Mouse (Mus musculus) cerebellum, postnatal 36 days (tissue): ENCODE results near the gene Eif4h.

Source experiments
- DNase-seq, 2 experiments: peaks; one replicate each; pipeline ENCODE4 v3.0.0; 2021 to 2022; ENCODE audit warnings: mixed read lengths in 2 of 2

The Eif4h gene

DNA sequence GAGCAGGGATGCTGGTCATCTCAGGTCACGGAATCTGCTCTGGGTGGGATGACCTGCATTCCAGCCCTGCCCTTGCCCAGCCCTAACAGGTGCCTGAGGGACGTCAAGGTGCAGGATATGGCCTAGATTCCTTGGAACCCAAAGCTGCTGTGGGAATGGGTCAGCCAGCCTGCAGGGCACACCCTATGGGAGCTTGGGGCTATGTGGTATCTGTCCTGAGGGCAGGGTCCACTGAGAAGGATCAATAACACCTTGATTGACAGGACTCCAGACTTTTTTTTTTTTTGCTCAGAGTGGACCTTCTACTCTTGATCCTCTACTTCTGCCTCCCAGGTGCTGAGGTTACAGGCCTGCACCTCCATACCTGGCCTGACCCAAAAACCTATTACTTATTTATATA, 8.1 kb upstream of the Eif4h start:
- DNase-seq, result no peak

DNA sequence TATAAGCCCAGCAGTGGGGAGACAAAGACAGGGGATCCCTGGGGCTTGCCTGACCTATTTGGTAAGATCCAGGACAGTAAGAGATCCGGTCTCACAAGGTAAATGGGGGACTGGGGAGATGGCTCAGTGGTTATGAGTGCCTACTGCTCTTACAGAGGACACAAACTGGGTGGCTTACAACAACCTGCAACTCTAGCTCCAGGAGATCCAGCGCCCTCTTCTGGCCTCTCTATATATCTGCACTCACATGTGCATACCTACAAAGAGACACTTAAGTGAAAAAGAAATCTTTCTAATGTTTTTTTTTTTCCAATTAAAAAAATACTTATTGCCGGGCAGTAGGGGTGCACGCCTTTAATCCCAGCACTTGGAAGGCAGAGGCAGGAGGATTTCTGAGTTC, 7.2 kb upstream of the Eif4h start:
- no peak for DNase-seq

- no peak for DNase-seq
Measured at GRCm38 (mm10) chr5:134644643-134645118, 5.4 kb upstream of the Eif4h start.

DNA sequence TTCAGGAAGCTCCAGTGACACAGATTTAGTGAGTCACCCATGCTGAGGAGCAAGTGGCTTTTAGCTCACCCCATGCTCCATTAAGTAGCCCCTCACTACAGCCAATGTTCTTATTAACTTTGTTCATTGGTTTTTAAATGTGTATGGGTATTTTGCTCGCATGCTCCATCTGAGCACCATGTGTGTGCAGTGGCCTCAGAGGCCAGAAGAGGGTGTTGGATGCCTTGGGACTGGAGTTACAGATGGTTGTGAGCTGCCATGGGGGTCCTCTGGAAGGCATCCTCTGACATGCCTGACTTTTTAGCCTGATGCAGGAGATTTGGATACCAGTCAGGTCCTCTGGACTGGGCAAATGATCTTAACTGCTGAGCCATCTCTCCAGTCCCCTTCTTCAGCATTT, 4.8 kb upstream of the Eif4h start:
- no peak for DNase-seq

GRCm38 (mm10) chr5:134640371-134640770, 1.1 kb upstream of the Eif4h start:
- no peak for DNase-seq

- peak in 1 of 2 experiments; percentile 20 for DNase-seq
Measured at GRCm38 (mm10) chr5:134638461-134639268, 625 bp downstream of the Eif4h start.

DNA sequence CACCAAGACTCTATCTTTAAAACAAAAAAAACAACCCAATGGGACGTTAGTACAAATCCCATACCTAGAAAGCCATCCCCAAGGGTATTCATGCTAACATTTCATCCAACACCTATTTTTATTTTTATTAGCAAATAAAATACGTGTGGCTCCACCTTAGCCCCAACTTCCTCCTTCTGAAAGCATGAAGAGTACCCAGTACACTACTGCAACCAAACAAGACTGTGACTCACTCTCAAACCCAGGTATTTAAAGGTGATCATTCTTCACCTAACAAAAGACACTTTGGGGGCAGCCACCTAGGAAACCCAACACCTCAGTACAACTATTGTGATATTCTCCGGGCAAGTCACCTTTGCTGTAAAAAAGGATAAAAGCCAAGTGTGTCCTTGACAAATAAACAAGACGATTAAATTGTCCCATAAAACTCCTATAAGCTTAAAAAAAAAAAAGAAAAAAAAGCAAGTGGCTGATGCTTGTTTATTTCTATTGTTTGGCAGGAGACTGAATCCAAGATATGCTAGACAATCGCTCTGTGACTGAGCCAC, 1.4 kb downstream of the Eif4h start:
- no peak for DNase-seq

GRCm38 (mm10) chr5:134632841-134633240, 6.4 kb downstream of the Eif4h start:
- no peak for DNase-seq

DNA sequence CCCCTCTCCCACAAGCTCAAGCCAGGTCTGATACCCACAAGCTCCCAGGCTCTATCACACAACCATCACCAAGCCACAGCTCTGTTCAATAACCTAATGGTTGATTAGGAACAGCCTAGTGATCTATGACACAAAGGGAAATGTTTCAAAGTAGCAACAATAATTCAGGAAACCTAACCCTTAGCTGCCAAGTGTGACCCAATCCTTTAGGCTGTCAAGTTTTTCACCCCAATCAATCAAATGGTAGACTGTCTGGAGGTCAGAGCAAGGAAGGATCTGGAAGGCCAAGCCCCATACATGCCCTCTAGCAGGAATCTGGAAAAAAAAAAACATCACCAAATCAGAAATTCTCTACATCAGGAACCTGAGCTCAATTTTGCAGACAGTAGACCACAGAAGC, 8.5 kb downstream of the Eif4h start:
- no peak for DNase-seq

DNA sequence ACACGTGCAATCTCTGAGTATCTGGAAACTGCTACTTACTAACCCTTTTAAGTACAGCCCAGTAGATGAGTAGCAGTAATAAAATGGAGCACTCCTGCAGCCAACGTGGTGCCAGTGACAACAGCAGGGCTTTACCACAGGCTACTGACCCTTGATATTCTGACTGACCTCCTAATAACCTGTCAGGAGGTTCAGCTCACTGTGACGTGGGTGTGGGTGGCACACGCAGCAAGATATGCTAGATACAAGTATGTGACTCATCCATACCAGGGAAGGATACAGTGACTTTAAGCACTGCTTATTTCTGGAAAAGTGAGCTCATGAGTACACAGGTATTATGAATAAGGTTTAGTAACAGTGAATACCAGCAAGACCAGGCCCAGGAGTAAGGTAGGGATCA, 9.8 kb downstream of the Eif4h start:
- DNase-seq, result no peak

DNA sequence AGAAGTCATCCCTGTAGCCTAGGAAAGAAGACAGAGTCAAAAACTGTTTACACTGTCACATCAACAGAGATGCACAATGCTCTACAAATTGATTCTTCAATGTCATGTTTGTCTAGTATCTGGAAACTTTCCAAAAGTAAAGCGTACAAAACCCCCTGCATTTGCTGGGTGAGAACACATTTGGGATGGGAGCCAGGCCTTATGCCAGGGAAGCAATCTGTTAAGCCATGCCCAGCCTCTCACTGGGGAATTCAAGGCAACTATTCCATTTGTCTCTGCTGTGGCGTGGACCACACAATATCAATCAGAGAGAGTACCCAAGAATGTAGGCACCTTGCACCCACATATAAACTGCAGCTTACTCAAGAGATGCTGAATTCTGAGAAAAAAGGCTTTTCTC, 17.2 kb downstream of the Eif4h start:
- DNase-seq, result peak; percentile 42 to 49

DNA sequence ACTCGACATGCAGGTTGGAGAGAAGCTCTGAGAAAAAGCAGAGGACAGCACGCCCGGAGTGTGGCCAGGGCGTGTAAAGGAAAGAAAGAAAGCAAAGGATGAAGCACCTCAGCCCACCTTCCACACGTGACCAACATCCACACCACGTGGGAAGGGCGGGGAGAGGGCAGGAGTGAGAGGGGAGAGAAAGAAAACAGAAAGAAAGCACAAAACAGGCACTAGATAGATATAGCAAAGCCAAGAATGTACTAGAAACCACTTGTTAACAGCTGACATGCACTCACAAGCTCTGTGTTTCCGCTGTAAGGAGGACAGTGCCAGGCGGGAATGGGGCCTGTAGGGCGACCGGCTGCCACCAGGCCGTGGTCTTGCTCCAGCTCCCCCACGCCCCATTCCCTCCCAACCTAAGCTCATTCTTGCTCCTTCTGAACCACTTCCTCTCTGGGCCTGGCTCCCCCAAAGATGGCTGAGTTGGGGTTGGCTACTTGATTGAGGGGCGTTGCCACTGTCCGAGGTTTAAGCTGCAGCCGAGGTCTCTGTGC, 18.1 kb downstream of the Eif4h start:
- no peak for DNase-seq

DNA sequence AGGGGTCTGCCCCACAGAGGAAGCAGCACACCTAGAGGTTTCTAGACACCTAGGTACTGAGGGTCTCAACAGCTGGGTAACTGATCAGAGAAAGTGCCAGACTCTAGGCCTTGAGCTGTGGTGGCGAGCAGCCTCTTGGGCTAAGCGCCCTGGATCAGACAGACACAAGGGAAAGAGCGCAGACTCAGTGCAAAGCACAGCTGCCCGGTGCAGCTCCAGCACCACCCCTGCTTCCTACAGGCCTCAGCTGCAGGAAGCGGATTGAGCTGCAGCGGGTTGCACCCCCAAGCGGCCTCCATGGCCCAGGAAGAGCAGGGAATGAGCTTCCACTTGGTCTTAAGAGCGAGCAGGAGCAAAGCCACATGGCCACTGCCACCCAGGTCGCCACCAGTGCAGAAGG, 18.8 kb downstream of the Eif4h start:
- DNase-seq, result no peak

DNA sequence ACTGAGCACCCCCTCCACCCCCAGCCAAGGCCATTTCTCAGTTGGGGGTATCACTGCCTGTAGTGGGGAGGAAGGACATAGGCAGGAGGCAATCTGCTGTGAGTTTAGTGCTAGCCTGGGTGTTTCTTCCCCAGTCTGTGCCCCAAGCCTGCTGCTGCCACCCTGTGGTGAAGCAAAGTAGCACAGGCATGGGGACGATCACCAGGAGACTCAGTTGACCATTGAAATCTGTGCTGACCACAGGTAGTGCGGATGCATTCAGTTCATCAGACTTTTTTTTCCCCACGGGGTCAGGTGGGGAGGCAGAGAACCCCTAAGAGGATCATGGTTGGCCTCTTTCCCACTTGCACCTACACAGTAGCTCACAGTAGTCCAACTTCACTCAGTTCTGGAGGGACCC, 22.2 kb downstream of the Eif4h start:
- peak; percentile 55 to 58 for DNase-seq

DNA sequence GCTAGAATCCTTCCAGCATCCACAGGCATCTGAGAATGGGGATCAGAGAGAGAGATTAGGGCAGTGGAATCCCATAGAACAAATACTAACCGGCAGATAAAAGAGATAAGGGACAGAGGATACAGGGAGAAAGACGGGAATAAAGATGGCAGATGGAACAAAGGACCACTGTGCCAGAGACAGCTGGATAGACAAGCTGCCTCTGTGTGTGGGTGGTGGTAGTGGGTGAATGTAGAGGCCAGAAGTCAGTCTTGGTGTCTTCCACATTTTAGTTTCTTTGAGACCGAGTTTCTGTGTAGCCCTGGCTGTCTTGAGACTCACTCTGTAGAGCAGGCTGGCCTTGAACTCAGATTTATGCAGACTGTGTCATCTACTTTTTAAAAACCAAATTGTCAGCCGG, 23.5 kb downstream of the Eif4h start:
- no peak for DNase-seq

- no peak for DNase-seq
Measured at GRCm38 (mm10) chr5:134615380-134615779, 23.9 kb downstream of the Eif4h start.

DNA sequence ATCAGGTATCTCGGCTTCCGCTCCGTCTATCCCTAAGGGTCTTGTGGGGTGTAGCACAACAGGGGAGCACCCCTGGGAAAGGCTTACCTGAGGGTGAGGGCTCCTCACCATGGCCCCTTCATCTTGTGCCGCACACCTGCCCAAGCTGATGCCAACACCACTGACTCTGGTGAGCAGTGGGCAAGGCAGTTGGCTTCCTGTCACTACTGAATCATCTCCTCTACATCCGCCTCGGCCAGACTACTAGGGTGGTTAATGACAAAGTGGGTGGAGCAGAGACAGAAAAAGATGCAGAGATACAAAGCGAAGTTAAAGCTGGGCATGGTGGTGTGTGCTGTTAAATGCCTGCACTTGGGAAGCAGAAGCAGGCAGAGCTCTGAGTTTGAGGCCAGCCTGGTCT, 24.5 kb downstream of the Eif4h start, which contains the start of gene Lat2:
Gene Lat2, minus strand, starts transcription at position 224 of the 400 bp plus-strand sequence.
- no peak for DNase-seq

DNA sequence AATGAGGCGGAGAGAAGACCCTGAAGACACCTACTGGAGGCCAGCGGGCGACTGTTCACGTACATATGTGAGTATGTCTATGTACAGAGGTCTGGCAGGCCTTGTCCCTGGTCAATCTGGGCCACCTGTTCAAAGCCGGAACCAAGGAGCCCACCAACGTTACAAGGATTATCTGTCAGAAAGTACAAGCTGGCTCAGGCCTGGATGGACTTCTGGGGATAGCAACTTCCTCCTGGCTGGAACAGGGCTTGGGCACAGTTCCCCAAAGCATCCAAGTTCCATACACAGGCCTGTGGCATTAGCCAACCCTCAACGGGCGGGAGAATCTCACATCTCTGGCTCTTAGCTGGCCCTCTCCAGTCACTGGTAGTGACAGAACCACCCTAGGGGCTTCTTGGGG, 25.0 kb downstream of the Eif4h start:
- no peak for DNase-seq

- DNase-seq, result no peak
Measured at GRCm38 (mm10) chr5:134613727-134614126, 25.6 kb downstream of the Eif4h start.

DNA sequence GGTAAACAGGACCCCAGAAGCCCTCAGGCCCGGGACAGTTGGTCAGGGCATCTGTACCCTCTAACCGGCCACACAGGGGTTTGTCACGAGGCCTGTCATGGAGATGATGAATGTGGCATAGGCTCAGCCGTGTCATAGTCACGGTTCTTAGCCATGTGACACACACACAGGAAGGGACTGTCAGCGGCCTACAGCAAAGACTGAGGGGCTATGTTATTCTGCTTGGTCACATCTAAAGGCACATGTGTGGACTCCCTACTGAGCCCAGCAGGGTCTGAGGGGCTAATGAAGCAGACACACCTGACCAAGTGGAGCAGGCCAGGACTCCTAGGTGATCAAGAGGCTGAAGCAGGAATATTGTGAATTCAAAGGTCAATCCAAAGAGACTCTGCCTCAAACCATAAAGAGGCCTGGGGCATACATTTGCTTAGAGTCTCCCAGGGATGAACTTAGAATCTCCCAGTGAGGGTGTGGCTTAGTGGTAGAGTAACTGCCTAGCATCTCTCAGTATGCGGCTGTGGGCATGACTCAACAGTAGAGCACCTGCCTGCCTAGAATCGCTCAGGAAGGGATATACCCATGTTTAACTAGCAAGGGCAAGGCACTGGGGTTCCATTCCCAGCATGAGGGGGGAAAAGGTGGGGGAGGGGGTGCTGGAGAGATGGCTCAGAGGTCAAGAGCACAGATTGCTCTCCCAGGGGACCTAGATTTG, 27.3 kb downstream of the Eif4h start:
- DNase-seq, result no peak

- no peak for DNase-seq
Measured at GRCm38 (mm10) chr5:134609916-134610643, 29.2 kb downstream of the Eif4h start.

DNA sequence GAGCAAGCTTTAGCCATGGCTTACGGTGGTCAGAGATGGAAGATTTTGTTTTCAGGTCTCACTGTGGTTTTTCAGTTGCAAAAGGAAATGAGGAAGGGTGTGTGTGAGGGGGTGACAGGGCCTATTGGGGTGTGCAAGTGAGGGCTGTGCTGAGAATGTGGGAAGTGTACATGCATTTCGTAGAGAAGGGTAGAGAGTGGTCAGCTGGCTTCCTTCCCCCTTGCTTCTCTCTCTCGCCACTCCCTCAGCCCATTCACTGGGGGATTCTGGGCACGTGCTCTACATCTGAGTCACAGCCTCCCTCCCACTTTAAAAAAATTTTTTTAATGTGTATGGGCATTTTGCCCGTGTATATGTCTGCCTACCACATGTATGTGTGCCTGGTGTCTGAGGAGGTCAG, 32.2 kb downstream of the Eif4h start:
- no peak for DNase-seq

- no peak for DNase-seq
Measured at GRCm38 (mm10) chr5:134606314-134606713, 33.0 kb downstream of the Eif4h start.
